Comparison of ENCODE assay signal across 31 mouse cellular contexts in the genomic region with DNA sequence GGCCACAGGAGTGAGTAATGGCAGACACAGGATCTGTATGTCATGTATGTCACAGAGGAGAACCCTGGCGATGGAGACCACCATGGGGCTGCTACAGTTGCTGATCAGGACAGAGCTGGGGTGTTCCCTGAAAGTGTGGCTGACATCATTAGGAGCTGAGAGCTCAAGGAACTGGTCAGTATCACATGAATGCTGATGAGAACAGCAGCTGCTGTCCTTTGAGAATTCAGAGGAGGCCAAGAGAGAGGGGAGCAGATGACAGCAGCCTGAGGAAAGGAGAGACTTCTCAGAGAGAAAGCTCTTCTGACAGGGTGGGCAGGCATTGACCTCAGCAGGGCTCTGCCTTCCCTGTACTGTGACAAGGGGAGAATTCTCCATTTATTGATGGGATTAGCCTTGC. TPM values are rescaled to one million over a fixed set of nuclear protein-coding genes. Genes with fewer than 3 reads are reported as not detected.
DNase-seq lines count a peak whose midpoint lies in the region; ATAC-seq and TF ChIP-seq lines count a peak whose summit lies in the region.
"Had no signal": no experiment of that assay in that cellular context is flagged by ENCODE, and none has a peak within 500 bp of the region (broad histone marks: within the 10 kb centered on the region; RNA-seq: fewer than 3 reads in every experiment).

No protein-coding gene starts in this region.

- no peak overlapping the region for H3K27ac ChIP-seq in liver, embryonic 12.5 days
- H3K27ac ChIP-seq in liver, embryonic 11.5 days (ENCODE audit: low read depth, low read length): no peak overlapping the region
- no peak overlapping the region for H3K27ac ChIP-seq in cerebellum, adult 2 months (ENCODE audit: insufficient read depth, low read length)
- H3K27ac ChIP-seq: embryonic facial prominence, embryonic 10.5 days; embryonic facial prominence, embryonic 13.5 days; forebrain, embryonic 12.5 days; forebrain, embryonic 15.5 days; heart, embryonic 15.5 days; hindbrain, embryonic 10.5 days; hindbrain, embryonic 13.5 days; intestine, embryonic 15.5 days had no signal

- no peaks in the 10 kb centered on the region for H3K9me3 ChIP-seq in liver, embryonic 12.5 days (replicated peaks)
- H3K9me3 ChIP-seq in liver, embryonic 11.5 days (ENCODE audit: control insufficient read depth, low read length): no peaks in the 10 kb centered on the region
- H3K9me3 ChIP-seq: embryonic facial prominence, embryonic 10.5 days; embryonic facial prominence, embryonic 13.5 days; forebrain, embryonic 12.5 days; forebrain, embryonic 15.5 days; heart, embryonic 12.5 days; heart, embryonic 15.5 days; hindbrain, embryonic 10.5 days; hindbrain, embryonic 13.5 days; intestine, embryonic 15.5 days had no signal

- WGBS in liver, embryonic 12.5 days (ENCODE audit: insufficient replicate concordance): 78% methylated on average over 1 of the region's 1 CpGs
- 86% methylated on average over 1 of the region's 1 CpGs for WGBS in liver, embryonic 11.5 days
- 84% methylated on average over 1 of the region's 1 CpGs for WGBS in cerebellum, adult 2 months

- peaks cover 25% of the 10 kb centered on the region for H3K36me3 ChIP-seq in liver, embryonic 12.5 days
- H3K36me3 ChIP-seq in liver, embryonic 11.5 days (ENCODE audit: control insufficient read depth, insufficient read depth, low read length): peaks cover 5% of the 10 kb centered on the region; the same call in 1 of the 2 replicates
- H3K36me3 ChIP-seq: embryonic facial prominence, embryonic 10.5 days; embryonic facial prominence, embryonic 13.5 days; forebrain, embryonic 12.5 days; forebrain, embryonic 15.5 days; heart, embryonic 12.5 days; heart, embryonic 15.5 days; hindbrain, embryonic 10.5 days; hindbrain, embryonic 13.5 days; intestine, embryonic 15.5 days had no signal

- no peak for TF ChIP-seq POLR2A in cerebellum, adult 2 months (IDR thresholded peaks at IDR 0.05; ENCODE audit: borderline replicate concordance, insufficient read depth, low read length)

- DNase-seq in gastrocnemius, adult 18-20 months (ENCODE audit: low spot score): peak; percentile 52
- DNase-seq in gastrocnemius, postnatal 4 days (ENCODE audit: low spot score in 2 of 2): no peak
- DNase-seq in heart, adult 18-20 months: peak; percentile 41 to 69
- no peak for DNase-seq in heart, postnatal 25 days (ENCODE audit: low spot score)
- DNase-seq in liver, embryonic 11.5 days (ENCODE audit: low spot score): no peak
- DNase-seq in left cerebral cortex, postnatal 10 days (ENCODE audit: extremely low spot score in 1 of 2, low spot score in 2 of 2): no peak
- no peak for DNase-seq in cerebellum, adult 2 months
- DNase-seq: adrenal gland, adult 8-10 months; adrenal gland, postnatal 25 days; cerebellum, adult 18-20 months; cerebellum, adult 9-11 months; cerebellum, postnatal 25 days; embryo, embryonic 11 days; gastrocnemius, postnatal 25 days; kidney, adult 11 months had no signal

- H3K4me3 ChIP-seq in liver, embryonic 12.5 days: no peak overlapping the region
- H3K4me3 ChIP-seq in liver, embryonic 11.5 days (ENCODE audit: low read depth, low read length): no peak overlapping the region
- no peak overlapping the region for H3K4me3 ChIP-seq in cerebellum, adult 2 months (replicated peaks; ENCODE audit: insufficient read depth, low read depth, low read length)
- H3K4me3 ChIP-seq: embryonic facial prominence, embryonic 10.5 days; embryonic facial prominence, embryonic 13.5 days; erythroblast, embryonic 14.5 days; forebrain, embryonic 12.5 days; forebrain, embryonic 15.5 days; heart, embryonic 12.5 days; heart, embryonic 15.5 days; hindbrain, embryonic 10.5 days; hindbrain, embryonic 13.5 days; intestine, embryonic 15.5 days had no signal

- no peak overlapping the region for H3K4me2 ChIP-seq in liver, embryonic 12.5 days
- no peak overlapping the region for H3K4me2 ChIP-seq in liver, embryonic 11.5 days
- H3K4me2 ChIP-seq: embryonic facial prominence, embryonic 13.5 days; forebrain, embryonic 12.5 days; forebrain, embryonic 15.5 days; heart, embryonic 12.5 days; heart, embryonic 15.5 days; hindbrain, embryonic 13.5 days; intestine, embryonic 15.5 days had no signal

- H3K27me3 ChIP-seq in liver, embryonic 12.5 days (replicated peaks): peaks cover 43% of the 10 kb centered on the region
- H3K27me3 ChIP-seq in liver, embryonic 11.5 days (replicated peaks; ENCODE audit: control insufficient read depth, insufficient read depth, low read length): peaks cover 8% of the 10 kb centered on the region; the same call in 1 of the 2 replicates
- no peaks in the 10 kb centered on the region for H3K27me3 ChIP-seq in cerebellum, adult 2 months (ENCODE audit: control insufficient read depth, insufficient read depth, low read length)

- ATAC-seq in liver, embryonic 12.5 days: no peak
- no peak for ATAC-seq in liver, embryonic 11.5 days (replicated peaks; ENCODE audit: low FRiP score)
- ATAC-seq: activated CD4-positive, CD25-positive, alpha-beta regulatory T cell, adult 4 months; forebrain, embryonic 15.5 days; hindbrain, embryonic 16.5 days; intestine, embryonic 15.5 days had no signal

- peaks cover 40% of the 10 kb centered on the region for H3K4me1 ChIP-seq in liver, embryonic 12.5 days
- H3K4me1 ChIP-seq in liver, embryonic 11.5 days (replicated peaks; ENCODE audit: control insufficient read depth, insufficient read depth, low read length): peaks cover 18% of the 10 kb centered on the region
- H3K4me1 ChIP-seq in cerebellum, adult 2 months (ENCODE audit: control insufficient read depth, insufficient read depth, low read length): peaks cover 22% of the 10 kb centered on the region
- H3K4me1 ChIP-seq: forebrain, embryonic 12.5 days; forebrain, embryonic 15.5 days had no signal

- no peak for TF ChIP-seq CTCF in cerebellum, adult 2 months (IDR thresholded peaks at IDR 0.05; ENCODE audit: borderline replicate concordance, insufficient read depth, low read depth, low read length)

- 0 out of 2 replicates have a peak overlapping the region, but pooled peaks have one; percentile 7 for H3K9ac ChIP-seq in liver, embryonic 12.5 days
- H3K9ac ChIP-seq in liver, embryonic 11.5 days (ENCODE audit: low read depth, low read length): no peak overlapping the region
- H3K9ac ChIP-seq: embryonic facial prominence, embryonic 13.5 days; forebrain, embryonic 12.5 days; forebrain, embryonic 15.5 days; heart, embryonic 12.5 days; heart, embryonic 15.5 days; hindbrain, embryonic 13.5 days; intestine, embryonic 15.5 days had no signal

- intact Hi-C loops in heart, postnatal 25 days (cut with DNase I): no loop called here
- intact Hi-C loops in left cerebral cortex, postnatal 10 days (cut with DNase I): loop anchor here (2.0 kb wide), 1 partner anchor 31 kb away; no protein-coding TSS in a partner anchor

RNA-seq across cellular contexts. Expression of gene Tnfaip2, which starts 15.5 kb away (rescaled TPM):
- 10 to 100 TPM; 38.8 to 52.9 TPM for total RNA-seq in gastrocnemius, adult 18-20 months (2021)
- 10 to 100 TPM in 1 of 2 experiments, 1 to 10 TPM in 1; 7.0 to 10.2 TPM for total RNA-seq in gastrocnemius, postnatal 4 days (2021)
- total RNA-seq in heart, adult 18-20 months (2021): 10 to 100 TPM; 45.1 to 52.6 TPM
- total RNA-seq in heart, postnatal 25 days (2021): 10 to 100 TPM; 41.7 to 48.7 TPM
- 88.6 and 94.9 TPM in 2 replicates for polyA plus RNA-seq in liver, embryonic 12.5 days (2016; fragmentation: Nextera tagmentation; extraction: Ambion mirVana)
- polyA plus RNA-seq in liver, embryonic 11.5 days (2014; fragmentation: Nextera tagmentation; extraction: Ambion mirVana): 107 TPM in 2 replicates
- under 1 TPM; 0.61 to 0.81 TPM for total RNA-seq in left cerebral cortex, postnatal 10 days (2021)
- polyA plus RNA-seq in cerebellum, adult 2 months (2012; rRNA removed): 0.87 and 1.2 TPM in 2 replicates
- polyA plus RNA-seq: activated CD4-positive, CD25-positive, alpha-beta regulatory T cell, adult 4 months had no signal

RNA-seq across cellular contexts. Expression of gene Gm266, which starts 27.9 kb away (rescaled TPM):
- total RNA-seq in gastrocnemius, adult 18-20 months (2021): under 1 TPM in 1 of 2 experiments, not detected in 1; 0.18 TPM
- 1 to 10 TPM; 6.9 to 7.5 TPM for total RNA-seq in gastrocnemius, postnatal 4 days (2021)
- not detected for total RNA-seq in heart, adult 18-20 months (2021)
- total RNA-seq in heart, postnatal 25 days (2021): under 1 TPM; 0.36 to 0.75 TPM
- polyA plus RNA-seq in liver, embryonic 12.5 days (2016; fragmentation: Nextera tagmentation; extraction: Ambion mirVana): 1.8 and 2.4 TPM in 2 replicates
- polyA plus RNA-seq in liver, embryonic 11.5 days (2014; fragmentation: Nextera tagmentation; extraction: Ambion mirVana): 4.9 and 5.6 TPM in 2 replicates
- 1 to 10 TPM; 4.0 TPM for total RNA-seq in left cerebral cortex, postnatal 10 days (2021)
- polyA plus RNA-seq in cerebellum, adult 2 months (2012; rRNA removed): 8.8 and 11.2 TPM in 2 replicates
- total RNA-seq: adrenal gland, adult 8-10 months; adrenal gland, postnatal 25 days; common myeloid progenitor, adult 5-6 weeks; granulocyte monocyte progenitor cell, adult 5-6 weeks had no signal
- polyA plus RNA-seq: activated CD4-positive, CD25-positive, alpha-beta regulatory T cell, adult 4 months; erythroblast, embryonic 14.5 days had no signal

RNA-seq across cellular contexts. Expression of gene Exoc3l4, which starts 40.9 kb away (rescaled TPM):
- total RNA-seq in gastrocnemius, adult 18-20 months (2021): 1 to 10 TPM; 2.0 to 3.4 TPM
- 1 to 10 TPM; 5.0 to 6.1 TPM for total RNA-seq in gastrocnemius, postnatal 4 days (2021)
- total RNA-seq in heart, adult 18-20 months (2021): 1 to 10 TPM; 3.2 to 4.1 TPM
- 1 to 10 TPM; 1.2 to 2.9 TPM for total RNA-seq in heart, postnatal 25 days (2021)
- 15.5 and 18.2 TPM in 2 replicates for polyA plus RNA-seq in liver, embryonic 12.5 days (2016; fragmentation: Nextera tagmentation; extraction: Ambion mirVana)
- polyA plus RNA-seq in liver, embryonic 11.5 days (2014; fragmentation: Nextera tagmentation; extraction: Ambion mirVana): 18.6 and 20.4 TPM in 2 replicates
- 1 to 10 TPM; 1.1 to 1.7 TPM for total RNA-seq in left cerebral cortex, postnatal 10 days (2021)
- polyA plus RNA-seq in cerebellum, adult 2 months (2012; rRNA removed): 6.5 and 10.0 TPM in 2 replicates
- polyA plus RNA-seq: activated CD4-positive, CD25-positive, alpha-beta regulatory T cell, adult 4 months had no signal

RNA-seq across cellular contexts. Expression of gene Lbhd2, which starts 51.1 kb away (rescaled TPM):
- total RNA-seq in gastrocnemius, adult 18-20 months (2021): not detected
- under 1 TPM in 1 of 2 experiments, not detected in 1; 0.59 TPM for total RNA-seq in gastrocnemius, postnatal 4 days (2021)
- not detected for total RNA-seq in heart, adult 18-20 months (2021)
- total RNA-seq in heart, postnatal 25 days (2021): not detected
- polyA plus RNA-seq in liver, embryonic 12.5 days (2016; fragmentation: Nextera tagmentation; extraction: Ambion mirVana): 0.28 TPM in 1 of 2 replicates, not detected in the other
- polyA plus RNA-seq in liver, embryonic 11.5 days (2014; fragmentation: Nextera tagmentation; extraction: Ambion mirVana): 0.36 TPM in 1 of 2 replicates, not detected in the other
- total RNA-seq in left cerebral cortex, postnatal 10 days (2021): 1 to 10 TPM; 2.6 to 3.0 TPM
- polyA plus RNA-seq in cerebellum, adult 2 months (2012; rRNA removed): 1.5 and 2.5 TPM in 2 replicates
- total RNA-seq: common myeloid progenitor, adult 5-6 weeks; gastrocnemius, postnatal 25 days; granulocyte monocyte progenitor cell, adult 5-6 weeks; heart, postnatal 14 days had no signal
- polyA plus RNA-seq: activated CD4-positive, CD25-positive, alpha-beta regulatory T cell, adult 4 months; embryonic facial prominence, embryonic 10.5 days; erythroblast, embryonic 14.5 days; heart, embryonic 12.5 days had no signal

Comparison
In these comparisons a context has a peak if more than half of its experiments do, and no peak if none do; other contexts are left out.
1. DNase-seq: peak in gastrocnemius, adult 18-20 months (single experiment) and heart, adult 18-20 months (2 of 2); none in gastrocnemius, postnatal 4 days (0 of 2), heart, postnatal 25 days (single experiment), liver, embryonic 11.5 days (single experiment), left cerebral cortex, postnatal 10 days (0 of 2) and cerebellum, adult 2 months (0 of 2).
2. RNA of gene Tnfaip2, which starts 15.5 kb away (total RNA-seq): 38.8 to 52.9 TPM in gastrocnemius, adult 18-20 months, 45.1 to 52.6 TPM in heart, adult 18-20 months, 41.7 to 48.7 TPM in heart, postnatal 25 days and 7.0 to 10.2 TPM in gastrocnemius, postnatal 4 days; 0.61 to 0.81 TPM in left cerebral cortex, postnatal 10 days; every median in the first group is over 4 times any median in the second.